Mouse (Mus musculus) lung, adult 2 months (tissue): ENCODE measurements at regions not wholly inside any gene's neighbourhood (a gene's known extent, or its start where the extent isn't known, plus 50 kb on each side); places are given as distances from the start of the nearest gene placed in this dataset.

Experiments
- DNase-seq: peaks from one replicate; pipeline ENCODE4 v3.0.0; 2022
- H3K4me1 ChIP-seq: fragments of 200-500 bp; 2 replicates; pipeline ENCODE4 v1.6.1; 2011; ENCODE audit warnings: low read length; ENCODE audit not compliant: control insufficient read depth, insufficient read depth
- H3K4me3 ChIP-seq: fragments of 200-500 bp; replicated peaks from 2 replicates; pipeline ENCODE3; 2011; ENCODE audit warnings: low read depth, mild to moderate bottlenecking, control low read depth, low read length; ENCODE audit errors: extremely low read depth
- CTCF ChIP-seq: fragments of 200-500 bp; IDR thresholded peaks from 2 replicates; pipeline ENCODE4 v1.5.1; 2011; ENCODE audit warnings: mild to moderate bottlenecking, low read length, control low read depth; ENCODE audit not compliant: insufficient read depth
- POLR2A ChIP-seq: fragments of 200-500 bp; IDR thresholded peaks from 2 replicates; pipeline ENCODE4 v1.6.1; 2011; ENCODE audit warnings: low read depth, mild to moderate bottlenecking, control low read depth, low read length, borderline replicate concordance; ENCODE audit errors: extremely low read depth
- WGBS: fragments of 180-500 bp; shearing (Covaris S2); methylation state at CpG from one replicate; pipeline ENCODE4 v1.1.7; 2018; 5-methylcytosine and 5-hydroxymethylcytosine counted together

- 57% methylated on average over 13 of the region's 13 CpGs for WGBS
- Histone ChIP-seq H3K4me3 (no peak overlapping the region), H3K4me1 (no peaks in the 10 kb centered on the region)
- DNase-seq: no peak
- TF ChIP-seq POLR2A (no peak), CTCF (no peak)
Observed at GRCm38 (mm10) chr13:100940791-100941190, 107.6 kb upstream of the Slc30a5 start.

- TF ChIP-seq CTCF (0 out of 2 replicates have a peak, but pooled peaks have one; percentile 18), POLR2A (no peak)
- 51% methylated on average over 4 of the region's 4 CpGs for WGBS
- Histone ChIP-seq H3K4me3 (no peak overlapping the region), H3K4me1 (no peaks in the 10 kb centered on the region)
- DNase-seq: no peak
Observed at GRCm38 (mm10) chr13:100939677-100940076, 106.5 kb upstream of the Slc30a5 start.

- TF ChIP-seq CTCF: no peak
- no peak for TF ChIP-seq POLR2A
- 58% methylated on average over 8 of the region's 8 CpGs for WGBS
- Histone ChIP-seq H3K4me1 (no peaks in the 10 kb centered on the region), H3K4me3 (no peak overlapping the region)
- DNase-seq: no peak
Observed at GRCm38 (mm10) chr13:100933265-100933664, 100.0 kb upstream of the Slc30a5 start.

- WGBS: 77% methylated on average over 2 of the region's 2 CpGs
- no peak for DNase-seq
- no peak overlapping the region for H3K4me3 ChIP-seq
- H3K4me1 ChIP-seq: no peaks in the 10 kb centered on the region
- TF ChIP-seq POLR2A (no peak), CTCF (no peak)
Observed at GRCm38 (mm10) chr13:100899566-100899965, 66.3 kb upstream of the Slc30a5 start.

GRCm38 (mm10) chr13:100893871-100894270, 60.6 kb upstream of the Slc30a5 start:
- TF ChIP-seq POLR2A (no peak), CTCF (no peak)
- Histone ChIP-seq H3K4me3 (no peak overlapping the region), H3K4me1 (no peaks in the 10 kb centered on the region)
- WGBS: 88% methylated on average over 9 of the region's 9 CpGs
- DNase-seq: no peak

GRCm38 (mm10) chr13:100893096-100893495, 59.9 kb upstream of the Slc30a5 start:
- TF ChIP-seq CTCF (no peak), POLR2A (no peak)
- H3K4me3 ChIP-seq: no peak overlapping the region
- WGBS: 68% methylated on average over 1 of the region's 1 CpGs
- DNase-seq: no peak
- no peaks in the 10 kb centered on the region for H3K4me1 ChIP-seq

GRCm38 (mm10) chr13:100892647-100893071, 59.4 kb upstream of the Slc30a5 start:
- WGBS: 57% methylated on average over 13 of the region's 13 CpGs
- Histone ChIP-seq H3K4me3 (no peak overlapping the region), H3K4me1 (no peaks in the 10 kb centered on the region)
- TF ChIP-seq CTCF (no peak), POLR2A (no peak)
- DNase-seq: no peak

GRCm38 (mm10) chr13:100892204-100892603, 59.0 kb upstream of the Slc30a5 start:
- WGBS: 19% methylated on average over 13 of the region's 13 CpGs
- DNase-seq: peak; percentile 52

GRCm38 (mm10) chr13:100890457-100890856, 57.2 kb upstream of the Slc30a5 start:
- H3K4me3 ChIP-seq: no peak overlapping the region
- WGBS: 79% methylated on average over 6 of the region's 6 CpGs
- no peak for DNase-seq
- H3K4me1 ChIP-seq: no peaks in the 10 kb centered on the region
- TF ChIP-seq POLR2A: no peak

More at GRCm38 (mm10) chr13:100892204-100892603, 59.0 kb upstream of the Slc30a5 start:
- H3K4me1 ChIP-seq: no peaks in the 10 kb centered on the region
- H3K4me3 ChIP-seq: no peak overlapping the region
- TF ChIP-seq CTCF (peak; percentile 86), POLR2A (no peak)

GRCm38 (mm10) chr13:100888481-100888880, 55.3 kb upstream of the Slc30a5 start:
- WGBS: 89% methylated on average over 5 of the region's 5 CpGs
- Histone ChIP-seq H3K4me1 (no peaks in the 10 kb centered on the region), H3K4me3 (no peak overlapping the region)
- TF ChIP-seq POLR2A (no peak), CTCF (no peak)
- no peak for DNase-seq
